Mouse (Mus musculus) heart, adult 11 months (tissue): ENCODE measurements around the gene Gpt2.

ENCODE experiments used
- DNase-seq: peaks from one replicate; pipeline ENCODE4 v3.0.0; 2022

The Gpt2 gene

DNA sequence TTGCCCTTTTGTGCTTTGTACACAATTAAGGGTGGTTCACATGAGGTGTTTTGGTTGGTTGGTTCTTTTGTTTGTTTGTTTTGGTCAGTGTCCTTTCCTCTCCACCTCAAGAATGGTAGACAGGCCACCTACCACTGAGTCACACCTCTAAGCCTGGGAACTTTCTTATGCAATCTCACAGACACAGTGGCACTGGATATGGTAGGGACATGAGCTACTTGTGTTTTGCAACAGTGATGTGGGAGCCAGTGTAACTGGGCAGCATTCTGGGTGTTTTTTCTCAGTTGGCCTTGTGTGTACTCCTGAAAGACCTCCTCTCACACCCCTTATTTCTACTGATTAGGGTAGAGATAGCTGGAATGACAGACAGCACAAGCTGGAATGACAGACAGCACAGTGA, 3.7 kb upstream of the Gpt2 start:
- no peak for DNase-seq

DNA sequence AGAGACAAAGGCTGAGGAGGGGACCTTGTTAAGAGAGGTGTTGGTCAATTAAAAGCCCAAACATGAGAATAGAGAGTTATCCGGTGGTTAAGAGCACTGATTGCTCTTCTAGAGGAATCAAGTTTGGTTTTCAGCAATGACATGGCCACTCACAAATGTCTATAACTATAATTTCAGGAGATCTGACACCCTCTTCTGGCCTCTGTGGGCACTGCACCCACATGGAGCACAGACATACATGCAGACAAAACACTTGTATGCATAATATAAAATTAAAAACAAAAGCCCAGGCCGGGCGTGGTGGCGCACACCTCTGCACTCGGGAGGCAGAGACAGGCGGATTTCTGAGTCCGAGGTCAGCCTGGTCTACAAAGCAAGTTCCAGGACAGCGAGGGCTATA, 2.8 kb upstream of the Gpt2 start:
- no peak for DNase-seq

- no peak for DNase-seq
Measured at GRCm38 (mm10) chr8:85492940-85493931, 860 bp downstream of the Gpt2 start.

DNA sequence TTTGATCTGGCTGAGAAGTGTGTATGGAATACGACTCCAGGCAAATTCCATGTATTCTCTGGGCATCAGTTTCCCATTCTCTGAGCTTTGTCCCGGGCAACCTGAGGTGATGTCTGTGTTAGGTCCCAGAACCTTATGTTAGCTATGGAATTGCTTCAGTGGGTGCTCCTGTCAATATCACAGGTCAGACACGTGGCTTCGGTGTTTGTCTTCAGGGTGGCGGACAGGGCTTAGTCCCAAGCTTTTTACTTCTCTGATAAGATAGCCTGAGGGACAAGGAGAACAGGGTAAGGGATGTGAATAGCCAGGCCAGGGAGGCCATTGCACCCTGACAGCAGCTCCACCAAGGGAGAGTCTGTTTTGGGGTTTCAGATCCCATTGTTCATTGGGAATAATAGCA, 3.7 kb downstream of the Gpt2 start:
- no peak for DNase-seq

GRCm38 (mm10) chr8:85496778-85497177, 4.4 kb downstream of the Gpt2 start:
- no peak for DNase-seq

DNA sequence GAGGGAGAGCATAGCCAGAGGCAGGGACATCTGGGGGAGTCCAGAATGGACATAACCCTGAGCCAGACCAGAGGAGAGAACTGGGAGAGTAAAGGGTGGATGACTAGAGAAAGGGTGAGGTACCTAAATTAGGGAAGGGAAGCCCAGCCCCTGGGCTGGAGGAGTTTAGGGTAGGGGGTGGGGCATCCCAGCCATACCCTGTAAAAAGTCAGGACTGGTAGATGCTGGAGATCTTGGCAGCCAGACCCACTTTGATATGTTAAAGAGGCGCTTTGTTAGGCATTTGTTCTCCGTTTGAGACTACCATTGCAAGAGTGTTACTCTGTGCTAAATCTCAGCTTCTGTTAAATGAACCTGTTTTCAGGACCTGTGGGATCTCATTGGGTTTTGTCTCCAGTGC, 6.2 kb downstream of the Gpt2 start:
- no peak for DNase-seq

GRCm38 (mm10) chr8:85500460-85500859, 8.1 kb downstream of the Gpt2 start:
- DNase-seq, result no peak

DNA sequence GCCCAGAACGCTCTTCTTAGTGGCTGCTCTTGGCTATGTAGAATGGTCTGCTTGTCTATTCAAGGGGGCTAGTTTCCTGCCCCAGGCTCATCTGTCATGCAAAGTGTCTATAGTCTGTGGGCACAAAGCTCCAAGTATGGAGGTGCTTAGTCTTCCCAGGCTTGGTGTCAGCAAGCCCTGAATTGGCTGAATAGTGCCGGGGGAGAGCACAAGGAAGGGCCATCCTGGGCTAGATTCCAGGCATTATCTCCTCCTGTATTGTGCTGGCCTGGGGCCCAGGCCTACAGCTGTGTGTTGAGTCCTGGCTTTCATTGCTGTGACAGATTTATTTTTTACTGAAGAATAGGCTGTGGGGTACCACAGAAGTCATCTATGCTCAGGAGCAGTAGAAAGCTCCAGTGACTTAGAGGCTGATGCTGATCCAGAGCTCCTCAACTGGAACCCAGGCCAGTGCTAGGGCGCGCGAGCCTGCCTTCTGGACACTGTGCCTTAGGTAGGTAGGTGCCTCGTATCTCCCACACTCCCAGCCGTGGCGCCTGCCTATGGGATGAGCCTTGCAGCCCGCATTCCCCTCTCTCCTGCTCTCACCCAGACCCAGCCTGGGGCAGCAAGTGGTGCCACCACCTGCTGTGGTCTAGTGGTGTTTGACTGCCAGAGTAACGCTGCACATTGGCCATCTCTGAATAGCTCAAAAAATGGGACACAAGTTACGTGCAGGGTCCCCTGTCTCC, 8.7 kb downstream of the Gpt2 start:
- DNase-seq, result peak; percentile 96

- DNase-seq, result no peak
Measured at GRCm38 (mm10) chr8:85502381-85502780, 10.0 kb downstream of the Gpt2 start.

DNA sequence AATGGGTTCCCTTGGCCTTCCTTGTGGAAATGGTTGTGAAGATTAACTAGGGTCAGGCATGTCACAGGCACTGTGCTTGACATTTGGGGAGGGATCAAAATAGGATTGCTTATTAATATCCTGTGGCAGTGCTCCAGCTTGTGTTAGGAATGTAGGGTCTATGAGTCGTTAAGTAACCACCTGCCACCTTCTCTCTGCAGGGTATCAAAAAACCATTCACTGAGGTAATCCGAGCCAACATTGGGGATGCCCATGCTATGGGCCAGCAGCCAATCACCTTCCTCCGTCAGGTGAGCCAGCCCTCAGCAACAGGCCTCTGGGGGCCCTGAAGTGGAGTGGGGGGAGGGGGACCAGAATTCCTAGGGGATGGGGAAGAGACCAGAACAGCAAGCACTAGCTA, 10.7 kb downstream of the Gpt2 start:
- DNase-seq, result no peak

- no peak for DNase-seq
Measured at GRCm38 (mm10) chr8:85504704-85505103, 12.3 kb downstream of the Gpt2 start.

- DNase-seq, result no peak
Measured at GRCm38 (mm10) chr8:85506620-85507019, 14.2 kb downstream of the Gpt2 start.

- no peak for DNase-seq
Measured at GRCm38 (mm10) chr8:85508661-85509060, 16.3 kb downstream of the Gpt2 start.

DNA sequence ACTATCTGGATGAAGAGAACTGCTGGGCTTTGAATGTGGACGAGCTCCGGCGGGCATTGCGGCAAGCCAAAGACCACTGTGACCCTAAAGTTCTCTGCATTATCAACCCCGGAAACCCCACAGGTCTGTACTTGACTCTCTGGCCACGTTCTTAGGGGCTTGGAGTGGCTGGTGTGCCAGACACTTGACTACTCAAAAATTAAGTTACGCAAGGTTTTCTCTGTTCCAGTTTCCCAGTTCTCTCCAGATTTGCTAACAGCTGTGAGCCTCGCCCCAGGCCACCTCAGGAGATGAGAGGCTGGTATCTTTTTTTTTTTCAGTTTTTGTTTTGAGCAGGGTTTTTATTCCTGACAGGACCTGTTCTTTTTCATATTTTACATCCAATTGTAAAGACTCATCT, 19.9 kb downstream of the Gpt2 start:
- DNase-seq, result no peak

DNA sequence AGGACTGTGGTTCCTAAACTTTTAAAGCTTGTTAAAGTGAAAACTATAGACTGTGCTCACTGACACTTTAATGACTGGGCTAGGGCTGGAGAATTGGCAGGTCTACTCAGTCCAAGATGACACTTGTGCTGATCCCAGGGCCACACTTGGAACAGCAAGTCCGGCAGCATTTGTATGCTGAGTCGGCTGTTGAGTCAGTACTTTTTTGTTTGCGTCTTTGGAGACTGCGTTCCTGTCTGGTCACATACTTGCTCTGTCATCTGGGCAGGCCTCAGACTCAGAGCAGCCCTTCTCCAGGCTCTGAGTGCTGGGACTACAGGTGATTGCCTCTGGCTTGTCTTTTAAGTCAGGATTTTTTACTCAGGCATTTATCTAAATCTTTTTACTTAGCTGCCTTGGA, 20.9 kb downstream of the Gpt2 start:
- DNase-seq, result peak; percentile 92

DNA sequence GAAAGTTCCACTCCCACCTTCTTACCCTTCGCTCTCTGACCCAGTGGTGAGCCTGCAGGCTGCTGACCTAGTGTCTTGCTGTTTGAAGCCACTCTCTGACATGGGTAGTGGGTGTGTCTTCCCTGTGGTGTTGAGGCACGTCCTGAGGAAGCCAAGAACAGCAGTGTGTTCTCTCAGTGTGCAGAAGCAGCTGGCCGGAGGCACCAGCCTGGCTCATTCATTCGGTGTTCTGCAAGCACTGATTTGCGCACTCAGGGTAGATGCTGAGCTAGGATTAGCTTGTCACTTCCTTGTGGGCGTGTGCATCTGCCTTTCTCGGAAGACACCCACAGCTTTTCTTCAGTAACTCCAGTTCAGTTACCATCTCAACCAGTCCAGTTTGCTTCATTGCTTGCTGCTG, 23.0 kb downstream of the Gpt2 start:
- DNase-seq, result peak; percentile 95

- DNase-seq, result peak; percentile 93
Measured at GRCm38 (mm10) chr8:85517336-85517735, 25.0 kb downstream of the Gpt2 start.

DNA sequence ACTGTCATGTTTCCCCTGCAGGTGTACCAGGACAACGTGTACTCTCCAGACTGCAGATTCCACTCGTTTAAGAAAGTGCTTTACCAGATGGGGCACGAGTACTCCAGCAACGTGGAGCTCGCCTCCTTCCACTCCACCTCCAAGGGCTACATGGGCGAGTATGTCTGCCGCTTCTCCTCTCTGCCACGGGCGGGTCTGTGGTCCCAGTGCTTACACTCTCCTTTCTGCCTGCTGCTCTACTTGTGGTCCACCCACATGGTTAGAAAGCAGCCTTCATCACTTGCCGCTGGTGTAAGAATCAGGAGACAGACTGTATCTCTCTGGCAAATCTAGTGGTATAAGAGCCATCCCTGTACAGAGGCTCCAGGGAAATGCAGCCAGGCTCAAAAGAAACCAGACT, 25.6 kb downstream of the Gpt2 start:
- DNase-seq, result no peak

- DNase-seq, result no peak
Measured at GRCm38 (mm10) chr8:85520586-85520985, 28.2 kb downstream of the Gpt2 start.

DNA sequence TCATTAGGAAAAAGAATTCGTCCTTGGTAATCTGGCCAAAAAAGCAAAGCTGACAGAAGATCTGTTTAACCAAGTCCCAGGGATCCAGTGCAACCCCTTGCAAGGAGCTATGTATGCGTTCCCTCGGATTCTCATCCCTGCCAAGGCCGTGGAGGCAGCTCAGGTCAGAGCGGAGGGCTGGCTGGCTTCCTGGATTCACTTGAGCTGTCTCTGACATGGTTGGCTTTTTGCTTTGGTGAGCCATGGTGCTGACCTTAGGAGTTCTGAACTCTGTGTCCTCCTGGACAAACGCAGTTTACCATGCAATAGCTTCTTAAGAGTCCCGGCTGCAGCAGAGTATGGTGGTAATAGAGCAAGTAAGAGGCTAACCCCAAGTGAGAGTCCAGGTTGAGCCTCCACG, 29.0 kb downstream of the Gpt2 start:
- DNase-seq, result peak; percentile 97

- DNase-seq, result peak; percentile 95
Measured at GRCm38 (mm10) chr8:85524086-85524485, 31.7 kb downstream of the Gpt2 start.

DNA sequence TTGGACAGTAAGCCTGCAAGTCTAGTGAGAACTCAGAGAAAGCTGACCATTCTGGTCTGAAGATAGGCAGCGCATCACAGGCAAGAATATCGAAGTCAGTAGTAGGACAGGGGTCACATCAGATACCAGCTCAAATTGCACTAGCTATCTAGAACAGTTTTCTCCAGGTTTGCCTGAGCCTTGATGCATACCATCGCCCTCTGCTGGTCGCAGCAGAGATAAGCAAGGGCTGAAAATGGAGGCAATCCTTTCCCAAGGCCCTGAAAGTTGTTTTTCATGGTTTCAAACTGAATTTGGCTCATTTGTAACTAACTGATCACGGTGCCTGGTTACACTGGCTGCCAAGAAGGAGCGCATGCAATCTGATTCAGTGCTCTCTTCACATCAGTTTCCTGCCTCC, 33.7 kb downstream of the Gpt2 start:
- DNase-seq, result no peak

DNA sequence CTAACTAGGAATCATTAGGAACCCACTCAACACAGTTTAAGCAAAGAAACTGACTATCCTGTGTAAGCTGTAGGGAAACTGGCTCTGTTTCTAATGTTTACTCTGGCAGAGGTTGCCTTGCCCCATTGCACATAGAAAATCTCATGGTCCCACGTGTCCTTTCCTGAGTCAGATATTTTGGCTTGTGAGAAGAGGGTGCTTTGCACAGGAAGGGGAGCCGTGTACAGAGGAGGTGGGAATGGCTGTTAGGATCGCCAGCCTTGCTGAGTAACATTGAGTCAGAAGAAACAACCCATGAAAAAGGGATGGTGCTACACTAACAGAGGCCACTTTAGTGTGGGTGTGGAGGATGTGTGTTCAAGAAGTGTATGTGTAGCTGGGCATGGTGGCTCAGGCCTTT, 36.6 kb downstream of the Gpt2 start:
- no peak for DNase-seq

DNA sequence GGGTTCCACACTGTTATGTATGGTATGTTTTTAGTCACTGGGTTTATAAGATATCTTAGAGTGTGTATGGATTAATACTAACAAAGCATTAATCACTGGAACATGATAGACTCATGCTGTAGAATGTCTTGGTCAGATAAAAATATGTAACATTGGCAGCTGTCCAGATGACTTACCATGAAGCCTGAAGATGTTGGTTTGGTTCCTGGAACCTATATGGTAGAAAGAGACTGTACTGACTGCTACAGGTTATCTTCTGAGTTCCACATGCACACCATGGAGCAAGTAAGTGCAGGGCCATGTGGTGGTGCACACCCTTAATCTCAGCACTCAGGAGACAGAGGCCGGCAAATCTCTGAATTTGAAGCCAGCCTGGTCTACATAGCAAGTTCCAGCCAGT, 38.3 kb downstream of the Gpt2 start:
- no peak for DNase-seq
